Mouse (Mus musculus) heart, adult 2 months (tissue): ENCODE measurements around the gene Oaz1.

Source experiments
- EP300 ChIP-seq: fragments of 200-500 bp; IDR thresholded peaks from 2 replicates; pipeline ENCODE4 v1.6.1; 2011; ENCODE audit warnings: low read depth, low read length, control low read depth; ENCODE audit not compliant: insufficient read depth
- POLR2A ChIP-seq: fragments of 200-500 bp; IDR thresholded peaks from 2 replicates; pipeline ENCODE4 v1.6.1; 2011; ENCODE audit warnings: mild to moderate bottlenecking, low read depth, low read length, control low read depth; ENCODE audit not compliant: insufficient read depth

DNA sequence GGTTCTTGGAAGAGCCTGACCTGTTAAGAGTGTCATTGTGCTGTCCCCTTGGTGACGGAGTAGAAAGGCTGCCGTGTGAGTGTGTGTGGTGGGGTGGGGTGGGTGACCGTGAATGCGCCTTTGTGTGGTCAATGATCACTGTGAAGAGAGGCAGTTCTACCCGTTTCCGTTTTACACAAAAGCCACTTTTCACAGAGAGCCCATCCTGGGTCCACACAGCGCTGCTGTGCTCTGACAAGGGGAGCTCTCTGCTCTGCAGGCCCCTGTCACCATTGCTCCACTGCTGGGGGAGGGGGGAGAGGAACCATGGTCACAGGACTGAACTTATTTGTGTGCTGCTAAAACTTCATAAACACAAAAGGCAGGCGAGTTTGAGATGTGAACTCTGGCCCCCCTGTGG, 30.9 kb downstream of the Oaz1 start:
- TF ChIP-seq POLR2A (no peak), EP300 (no peak)
